Mouse (Mus musculus) CH12F3 (cell line): ENCODE results near the gene Mn1.

ENCODE experiments used
- in situ Hi-C: fragments of 300-500 bp; cut with MboI; formaldehyde crosslinking; loops from 2 replicates; pipeline ENCODE4 v1.14.3; 2020; ENCODE audit warnings: low sequenced_read_pairs

Mn1 gene

DNA sequence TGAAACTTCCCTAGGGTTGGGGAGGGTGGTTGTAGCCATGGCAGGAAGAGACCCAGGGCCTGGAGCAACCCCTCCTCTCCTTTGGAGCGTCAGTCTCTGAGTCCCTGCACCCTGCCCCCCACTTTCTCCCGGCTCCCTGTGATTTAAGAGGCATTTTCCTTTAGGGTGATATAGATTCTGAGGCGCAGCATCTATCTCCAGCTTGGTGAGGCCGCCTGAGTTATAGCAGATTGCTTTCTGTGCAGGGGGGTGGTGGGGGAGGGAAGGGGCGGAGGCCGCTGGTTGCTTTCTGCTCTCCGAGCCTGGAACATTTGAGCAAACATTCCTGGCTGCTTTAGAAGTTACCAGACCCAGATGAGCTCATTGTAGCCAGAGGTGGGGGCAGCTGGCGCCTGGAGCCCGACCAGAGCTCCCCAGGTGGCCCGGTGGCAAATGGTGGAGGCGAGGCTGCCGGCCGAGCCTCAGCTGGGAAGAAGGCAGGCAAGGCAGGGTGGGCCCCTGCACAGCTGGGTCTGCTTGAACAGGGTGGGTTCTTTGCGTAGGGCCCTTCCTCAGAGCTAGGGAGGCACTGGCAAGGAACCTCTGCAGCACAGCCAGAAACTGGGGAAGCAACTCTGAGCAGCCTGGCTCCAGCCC is 8.6 kb upstream of the Mn1 start:
- in situ Hi-C loops = loop anchor here (25.0 kb wide), 2 partner anchors 279 to 754 kb away; no protein-coding TSS in a partner anchor

DNA sequence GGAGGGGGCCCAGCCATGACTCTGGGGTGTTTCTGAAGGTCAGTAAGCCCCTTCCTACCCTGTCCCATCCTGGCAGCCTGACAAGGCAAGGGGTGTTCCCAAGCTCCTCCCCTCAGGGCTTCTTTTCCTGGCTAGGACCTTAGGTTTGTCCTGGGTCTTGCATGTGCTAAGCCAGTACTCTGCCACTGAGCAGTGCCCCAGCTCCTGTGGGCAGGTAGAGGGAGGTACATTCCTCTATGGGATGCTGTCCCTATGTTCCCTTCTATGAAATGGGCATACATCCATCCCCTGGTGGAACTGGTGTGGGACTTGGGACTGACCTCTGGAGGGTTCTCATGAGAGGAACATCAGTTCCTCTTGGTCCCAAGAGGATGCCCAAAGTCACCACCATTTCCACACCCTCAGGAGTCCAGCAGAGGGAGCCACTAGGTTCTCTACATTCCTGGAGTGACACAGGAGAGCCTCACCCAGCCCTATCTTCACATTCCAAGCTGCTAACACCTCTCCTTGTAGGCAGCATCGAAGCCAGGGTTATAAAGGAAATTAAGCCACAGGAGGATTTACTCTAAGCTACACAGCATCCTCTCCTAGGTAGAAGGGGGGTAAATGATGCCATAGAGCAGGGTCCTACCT is 7.6 kb upstream of the Mn1 start:
- in situ Hi-C loops = loop anchor here (25.0 kb wide), 2 partner anchors 278 to 753 kb away; no protein-coding TSS in a partner anchor

DNA sequence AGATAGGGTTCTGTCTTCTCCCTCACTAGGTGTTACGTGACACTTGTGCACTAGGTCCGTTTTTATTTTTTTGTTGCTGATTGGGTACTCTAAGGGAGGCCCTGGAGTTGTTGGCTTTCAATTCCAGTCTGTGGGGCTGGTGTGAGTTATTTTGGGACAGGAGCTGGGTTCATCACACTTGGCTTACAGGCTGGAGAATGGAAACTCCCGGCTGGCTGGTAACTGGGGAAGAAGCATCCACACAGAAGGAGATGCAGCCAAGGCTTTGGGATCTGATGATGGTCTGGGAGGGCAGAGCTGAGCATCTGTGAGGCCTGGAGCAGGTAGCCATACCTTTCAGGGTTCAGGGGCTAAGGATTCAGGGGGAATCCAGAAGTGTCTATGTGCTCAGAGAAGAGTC is 6.5 kb upstream of the Mn1 start:
- in situ Hi-C loops = loop anchor here (25.0 kb wide), 2 partner anchors 277 to 752 kb away; no protein-coding TSS in a partner anchor

DNA sequence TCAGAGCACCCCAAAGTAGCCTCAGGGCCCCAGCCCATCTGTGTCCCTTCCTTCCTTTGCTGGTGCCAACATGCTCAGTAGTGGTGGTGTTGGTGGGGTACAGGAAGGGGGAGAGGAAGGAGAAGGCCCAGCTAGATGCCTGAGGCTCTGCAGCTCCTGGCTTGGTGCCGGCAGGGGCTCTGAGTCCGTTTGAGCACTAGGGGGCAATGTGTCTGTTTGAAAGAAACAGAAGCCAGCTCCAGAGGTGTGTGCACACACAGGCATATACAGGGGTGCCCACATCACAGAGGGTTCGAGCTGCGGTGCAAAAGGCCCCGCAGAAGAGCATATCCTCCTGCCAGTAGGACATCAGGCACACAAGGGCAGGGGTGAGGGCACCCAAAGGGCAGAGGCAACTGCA is 3.0 kb upstream of the Mn1 start:
- in situ Hi-C loops = loop anchor here (25.0 kb wide), 2 partner anchors 273 to 748 kb away; no protein-coding TSS in a partner anchor

DNA sequence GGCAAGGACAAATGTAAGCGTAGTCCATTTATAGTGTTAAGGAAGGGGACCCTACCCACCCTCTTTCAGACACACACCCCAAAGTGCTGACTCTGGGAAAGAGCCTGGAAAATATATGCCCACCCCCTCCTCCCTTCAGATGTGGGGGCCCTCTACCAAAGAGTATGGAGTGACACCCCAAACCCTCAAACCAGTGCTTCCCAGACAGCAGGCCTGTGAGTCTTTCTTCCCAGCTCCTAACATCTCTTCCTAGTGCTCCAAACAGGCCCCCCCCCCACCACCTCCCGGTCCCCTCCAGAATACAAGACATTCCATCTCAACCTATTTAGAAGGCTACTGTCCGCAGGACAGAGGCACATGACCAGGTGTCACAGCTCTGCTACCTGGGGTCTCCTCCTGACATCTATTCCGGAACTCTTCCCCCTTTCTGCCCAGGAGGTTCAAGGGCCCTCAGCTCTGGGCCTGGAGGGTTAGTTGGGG is 2.4 kb upstream of the Mn1 start:
- in situ Hi-C loops = loop anchor here (25.0 kb wide), 2 partner anchors 272 to 747 kb away; no protein-coding TSS in a partner anchor

DNA sequence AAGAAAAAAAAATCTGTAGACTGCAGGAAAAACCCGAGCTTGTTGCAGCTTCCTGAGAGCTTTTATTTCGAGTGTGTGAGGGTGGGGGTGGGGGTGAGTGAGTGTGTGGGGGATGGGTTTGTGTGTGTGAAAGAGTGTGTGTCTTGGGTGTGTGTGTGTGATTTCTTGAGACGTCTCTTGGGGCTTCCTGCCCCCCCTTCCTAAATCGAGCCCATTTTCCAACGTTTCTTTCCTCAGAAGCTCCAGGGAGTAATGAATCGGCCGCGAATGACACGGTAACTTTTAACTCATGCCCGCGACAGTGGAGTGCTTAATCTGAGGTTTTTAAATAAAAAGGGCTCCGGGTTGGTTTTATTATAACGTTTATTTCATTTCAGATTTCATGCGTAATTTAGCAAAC is 1.6 kb upstream of the Mn1 start:
- in situ Hi-C loops = loop anchor here (25.0 kb wide), 2 partner anchors 272 to 747 kb away; no protein-coding TSS in a partner anchor

DNA sequence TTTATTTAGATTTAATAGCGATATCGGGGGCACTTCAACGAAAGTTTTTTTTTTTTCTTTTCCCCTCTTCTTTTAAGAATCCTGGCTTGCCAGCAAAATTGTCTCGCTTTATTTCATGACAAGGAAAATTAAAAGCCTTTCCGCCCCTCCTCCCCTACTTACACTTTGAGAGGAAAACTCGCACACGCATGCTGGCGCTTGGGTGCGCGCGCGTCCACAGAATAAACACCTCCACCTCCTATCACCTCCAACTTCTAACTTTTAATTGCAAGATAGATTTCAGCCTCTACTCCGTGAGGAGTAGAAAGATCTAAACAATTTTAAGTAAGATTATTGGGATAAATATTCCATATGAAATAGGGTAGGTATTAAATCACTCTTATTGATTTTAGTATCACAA is 1.1 kb upstream of the Mn1 start:
- in situ Hi-C loops = loop anchor here (25.0 kb wide), 2 partner anchors 271 to 746 kb away; no protein-coding TSS in a partner anchor

DNA sequence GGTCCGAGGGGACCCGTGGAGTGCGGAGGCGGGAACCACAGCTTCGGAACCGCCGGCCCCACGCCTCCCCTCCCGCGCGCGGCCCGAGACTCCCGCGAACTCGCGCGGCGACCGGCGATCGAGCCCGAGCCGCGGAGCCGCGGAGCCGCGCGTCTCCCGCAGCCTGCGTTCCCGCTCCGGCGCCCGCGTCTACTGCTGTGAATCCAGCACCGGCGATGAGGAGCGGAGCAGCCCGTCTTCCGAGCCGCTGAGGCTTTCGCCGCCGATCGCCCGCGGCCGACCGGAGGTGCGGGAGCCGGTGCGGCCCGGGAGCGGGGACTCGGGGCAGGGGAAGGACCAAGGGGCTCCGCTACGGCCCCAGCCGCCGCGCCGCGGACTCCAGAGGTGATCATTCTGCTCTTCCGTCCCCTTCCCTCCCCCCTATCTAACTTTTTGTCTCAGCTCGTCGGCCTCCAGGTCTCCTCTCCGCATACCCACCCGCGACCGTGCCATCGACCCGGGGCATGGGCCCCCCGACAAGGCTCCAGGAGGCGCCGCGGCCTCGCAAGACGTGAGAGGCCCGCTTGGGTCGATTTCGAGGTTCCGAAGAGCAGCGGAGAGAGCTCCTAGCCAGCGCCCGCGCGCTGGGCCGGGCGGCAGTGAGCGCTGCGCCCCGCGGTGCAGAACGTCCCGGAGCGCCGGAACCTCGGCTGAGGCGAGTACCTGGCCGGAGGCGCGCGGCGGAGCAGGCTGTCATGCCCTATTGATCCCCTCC is 393 bp downstream of the Mn1 start:
- in situ Hi-C loops = loop anchor here (25.0 kb wide), 2 partner anchors 270 to 745 kb away; no protein-coding TSS in a partner anchor

DNA sequence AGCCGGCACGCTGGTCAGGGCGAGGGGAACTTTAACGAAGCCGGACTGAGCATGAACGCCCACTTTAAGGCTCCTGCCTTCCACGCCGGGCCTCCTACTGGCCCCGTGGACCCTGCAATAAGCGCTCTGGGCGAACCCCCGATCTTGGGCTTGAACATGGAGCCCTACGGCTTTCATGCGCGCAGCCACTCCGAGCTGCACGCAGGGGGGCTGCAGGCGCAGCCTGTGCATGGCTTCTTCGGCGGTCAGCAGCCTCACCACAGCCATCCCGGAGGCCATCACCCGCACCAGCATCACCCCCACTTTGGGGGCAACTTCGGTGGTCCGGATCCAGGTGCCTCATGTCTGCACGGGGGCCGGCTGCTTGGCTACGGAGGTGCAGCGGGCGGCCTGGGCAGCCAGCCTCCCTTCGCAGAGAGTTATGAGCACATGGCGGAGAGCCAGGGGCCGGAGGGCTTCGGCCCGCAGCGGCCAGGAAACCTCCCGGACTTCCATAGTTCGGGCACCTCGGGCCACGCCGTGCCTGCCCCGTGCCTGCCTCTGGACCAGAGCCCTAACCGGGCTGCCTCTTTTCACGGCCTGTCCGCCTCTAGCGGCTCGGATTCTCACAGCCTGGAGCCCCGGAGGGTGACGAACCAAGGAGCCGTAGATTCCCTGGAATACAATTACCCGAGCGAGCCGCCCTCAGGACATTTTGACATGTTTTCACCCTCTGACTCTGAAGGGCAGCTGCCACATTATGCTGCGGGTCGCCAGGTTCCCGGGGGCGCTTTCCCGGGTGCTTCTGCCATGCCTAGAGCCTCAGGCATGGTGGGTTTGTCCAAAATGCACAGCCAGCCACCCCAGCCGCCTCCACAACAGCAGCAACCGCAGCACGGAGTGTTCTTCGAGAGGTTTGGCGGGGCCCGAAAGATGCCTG is 1.3 kb downstream of the Mn1 start:
- in situ Hi-C loops = loop anchor here (25.0 kb wide), 2 partner anchors 269 to 744 kb away; no protein-coding TSS in a partner anchor

DNA sequence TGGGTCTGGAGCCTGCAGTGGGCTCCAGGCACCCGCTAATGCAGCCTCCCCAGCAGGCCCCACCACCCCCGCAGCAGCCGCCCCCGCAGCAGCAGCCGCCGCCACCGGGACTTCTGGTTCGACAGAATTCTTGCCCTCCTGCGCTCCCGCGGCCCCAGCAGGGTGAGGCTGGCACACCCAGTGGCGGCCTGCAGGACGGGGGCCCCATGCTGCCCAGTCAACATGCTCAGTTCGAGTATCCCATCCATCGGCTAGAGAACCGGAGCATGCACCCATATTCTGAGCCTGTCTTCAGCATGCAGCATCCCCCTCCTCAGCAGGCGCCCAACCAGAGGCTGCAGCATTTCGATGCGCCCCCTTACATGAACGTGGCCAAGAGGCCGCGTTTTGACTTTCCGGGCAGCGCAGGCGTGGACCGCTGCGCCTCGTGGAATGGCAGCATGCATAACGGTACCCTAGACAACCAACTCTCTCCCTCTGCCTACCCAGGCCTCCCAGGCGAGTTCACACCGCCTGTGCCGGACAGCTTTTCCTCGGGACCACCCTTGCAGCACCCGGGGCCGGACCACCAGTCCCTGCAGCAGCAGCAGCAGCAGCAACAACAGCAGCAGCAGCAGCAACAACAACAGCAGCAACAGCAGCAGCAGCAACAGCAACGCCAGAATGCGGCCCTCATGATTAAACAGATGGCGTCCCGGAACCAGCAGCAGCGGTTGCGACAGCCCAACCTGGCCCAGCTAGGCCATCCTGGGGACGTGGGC is 2.1 kb downstream of the Mn1 start:
- in situ Hi-C loops = loop anchor here (25.0 kb wide), 2 partner anchors 268 to 743 kb away; no protein-coding TSS in a partner anchor

DNA sequence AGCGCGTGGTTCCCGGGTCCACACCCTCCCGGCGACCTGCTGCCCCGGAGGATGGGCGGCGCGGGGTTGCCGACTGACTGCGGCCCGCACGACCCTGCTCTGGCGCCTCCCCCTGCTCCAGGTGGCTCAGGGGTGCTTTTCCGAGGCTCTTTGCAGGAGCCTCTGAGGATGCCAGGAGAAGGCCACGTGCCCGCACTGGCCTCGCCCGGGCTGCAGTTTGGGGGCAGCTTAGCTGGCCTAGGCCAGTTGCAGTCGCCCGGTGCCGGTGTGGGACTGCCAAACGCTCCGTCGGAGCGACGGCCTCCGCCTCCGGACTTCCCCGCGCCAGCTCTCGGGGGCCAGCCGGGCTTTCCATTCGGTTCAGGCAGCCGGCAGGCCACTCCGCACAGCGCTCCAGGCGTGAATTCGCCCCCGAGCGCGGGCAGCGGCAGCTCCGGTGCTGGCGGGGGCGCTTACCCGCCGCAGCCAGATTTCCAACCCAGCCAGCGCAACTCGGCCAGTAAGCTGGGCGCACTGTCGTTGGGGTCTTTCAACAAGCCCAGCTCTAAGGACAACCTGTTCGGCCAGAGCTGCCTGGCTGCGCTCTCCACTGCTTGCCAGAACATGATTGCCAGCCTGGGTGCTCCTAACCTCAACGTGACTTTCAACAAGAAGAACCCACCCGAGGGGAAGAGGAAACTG is 3.0 kb downstream of the Mn1 start:
- in situ Hi-C loops = loop anchor here (25.0 kb wide), 2 partner anchors 267 to 742 kb away; no protein-coding TSS in a partner anchor

DNA sequence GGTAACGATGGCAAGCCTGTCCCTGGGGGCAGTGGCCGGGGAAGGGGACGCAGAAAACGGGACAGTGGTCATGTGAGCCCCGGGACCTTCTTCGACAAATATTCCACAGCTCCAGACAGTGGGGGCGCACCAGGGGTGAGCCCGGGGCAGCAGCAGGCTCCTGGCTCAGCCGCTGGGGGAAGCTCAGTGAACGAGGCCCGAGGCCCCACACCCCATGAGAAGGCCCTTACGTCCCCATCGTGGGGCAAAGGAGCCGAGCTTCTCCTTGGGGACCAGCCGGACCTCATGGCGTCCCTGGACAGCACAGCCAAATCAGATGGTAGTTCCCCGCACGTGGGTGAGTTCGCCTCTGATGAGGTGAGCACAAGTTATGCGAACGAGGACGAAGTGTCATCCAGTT is 3.7 kb downstream of the Mn1 start:
- in situ Hi-C loops = loop anchor here (25.0 kb wide), 2 partner anchors 266 to 741 kb away; no protein-coding TSS in a partner anchor

DNA sequence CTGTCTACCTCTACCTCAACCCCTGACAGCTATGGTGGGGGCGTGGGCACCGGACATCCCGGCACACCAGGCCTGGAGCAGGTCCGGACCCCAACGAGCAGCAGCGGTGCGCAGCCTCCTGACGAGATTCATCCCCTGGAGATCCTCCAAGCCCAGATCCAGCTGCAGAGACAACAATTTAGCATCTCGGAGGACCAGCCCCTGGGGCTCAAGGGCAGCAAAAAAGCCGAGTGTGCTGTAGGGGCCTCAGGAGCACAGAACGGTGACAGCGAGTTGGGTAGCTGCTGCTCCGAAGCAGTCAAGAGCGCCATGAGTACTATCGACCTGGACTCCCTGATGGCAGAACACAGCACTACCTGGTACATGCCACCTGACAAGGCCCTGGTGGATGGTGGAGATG is 4.3 kb downstream of the Mn1 start:
- in situ Hi-C loops = loop anchor here (25.0 kb wide), 2 partner anchors 266 to 741 kb away; no protein-coding TSS in a partner anchor

DNA sequence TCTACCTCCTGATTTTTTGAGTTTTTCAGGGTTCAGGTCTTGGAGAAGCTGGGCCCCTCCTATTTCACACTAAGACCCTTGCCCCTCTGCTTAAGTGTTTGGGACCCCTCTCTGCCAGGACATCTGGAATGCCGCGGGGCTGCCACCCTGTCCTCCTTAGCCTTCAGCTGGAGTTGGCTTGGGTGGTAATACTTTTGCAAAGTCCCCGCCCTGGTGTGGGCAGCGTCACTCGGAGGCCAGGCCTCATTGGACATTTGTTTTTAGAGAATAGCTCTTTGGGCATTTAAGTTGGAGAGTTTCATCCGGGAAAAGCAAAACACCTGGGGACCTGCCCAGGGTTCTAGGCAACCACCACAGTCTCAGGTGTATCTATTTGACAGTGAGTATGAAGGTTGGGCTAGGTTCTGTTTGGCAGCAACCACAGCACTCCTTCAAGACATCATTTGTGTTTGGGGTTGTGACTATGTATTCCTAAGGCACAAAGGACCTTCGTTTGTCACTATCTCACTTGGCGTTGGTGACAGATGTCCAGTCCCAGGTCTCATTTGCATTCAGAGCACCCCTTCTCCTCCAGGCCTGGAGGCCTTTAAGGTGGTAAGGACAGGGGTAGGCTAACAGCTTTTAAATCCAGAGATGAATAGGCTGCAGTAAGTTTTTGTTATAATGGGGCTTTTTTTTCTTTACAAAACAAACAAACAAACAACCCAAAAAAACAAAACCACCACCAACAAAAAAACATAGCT is 5.1 kb downstream of the Mn1 start:
- in situ Hi-C loops = loop anchor here (25.0 kb wide), 2 partner anchors 265 to 740 kb away; no protein-coding TSS in a partner anchor

DNA sequence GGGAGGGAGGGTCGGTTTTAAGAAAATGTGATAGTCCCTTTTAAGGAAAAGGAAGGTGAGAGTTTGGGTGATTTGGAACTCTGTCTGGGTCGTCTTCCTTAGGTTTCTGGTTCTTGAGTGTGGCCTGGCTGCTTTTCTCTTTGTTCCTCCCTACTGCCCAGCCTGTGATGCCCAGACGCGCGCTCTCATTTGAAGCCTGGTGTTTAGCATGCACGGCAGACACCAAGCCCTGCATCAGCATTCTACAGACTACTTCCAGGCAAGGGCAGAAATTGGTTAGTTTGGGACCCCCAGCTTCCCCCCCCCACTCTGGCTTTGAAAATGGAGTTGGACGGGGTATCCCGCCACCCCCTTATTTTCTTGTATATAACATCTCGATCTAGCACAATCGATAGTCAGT is 5.8 kb downstream of the Mn1 start:
- in situ Hi-C loops = loop anchor here (25.0 kb wide), 2 partner anchors 264 to 739 kb away; no protein-coding TSS in a partner anchor

DNA sequence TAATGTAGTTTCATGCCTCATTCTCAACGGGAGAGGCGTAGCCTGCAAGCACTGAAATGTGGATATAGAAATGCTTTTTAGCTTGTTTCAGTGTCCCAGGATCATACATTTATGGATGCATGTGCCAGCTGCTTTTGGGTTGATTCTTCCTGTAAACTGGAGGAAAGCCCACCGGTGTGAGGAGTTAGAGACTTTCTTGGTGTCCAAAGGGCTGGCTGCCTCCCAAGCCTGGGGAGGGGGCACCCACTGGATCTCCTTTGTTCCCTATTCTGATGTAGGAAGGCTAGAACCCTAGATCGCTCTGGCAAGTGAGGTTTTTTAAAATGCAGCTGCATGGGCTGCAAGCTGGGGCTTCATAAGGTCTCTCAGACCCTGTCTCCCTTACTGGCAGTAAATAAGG is 6.5 kb downstream of the Mn1 start:
- in situ Hi-C loops = loop anchor here (25.0 kb wide), 2 partner anchors 264 to 739 kb away; no protein-coding TSS in a partner anchor

DNA sequence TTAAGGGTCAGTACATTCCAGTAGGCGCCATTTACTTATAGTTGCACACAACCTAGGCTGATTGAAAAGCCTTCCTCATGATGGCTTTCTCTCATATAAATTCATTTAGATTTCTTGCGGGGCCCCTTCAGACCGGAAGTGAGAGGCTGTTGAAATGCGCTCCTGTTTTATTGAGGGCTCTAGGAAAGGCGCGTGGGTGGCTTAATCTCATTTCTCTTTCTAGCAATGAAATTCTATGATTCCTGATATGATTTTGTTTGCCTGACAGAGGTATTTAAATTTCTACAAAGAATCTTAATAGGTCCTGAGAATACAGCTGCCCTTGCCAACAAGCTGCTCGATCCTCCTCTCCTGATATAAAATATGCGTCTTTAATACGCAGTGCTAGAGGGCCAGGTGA is 8.7 kb downstream of the Mn1 start:
- in situ Hi-C loops = no loop called here

DNA sequence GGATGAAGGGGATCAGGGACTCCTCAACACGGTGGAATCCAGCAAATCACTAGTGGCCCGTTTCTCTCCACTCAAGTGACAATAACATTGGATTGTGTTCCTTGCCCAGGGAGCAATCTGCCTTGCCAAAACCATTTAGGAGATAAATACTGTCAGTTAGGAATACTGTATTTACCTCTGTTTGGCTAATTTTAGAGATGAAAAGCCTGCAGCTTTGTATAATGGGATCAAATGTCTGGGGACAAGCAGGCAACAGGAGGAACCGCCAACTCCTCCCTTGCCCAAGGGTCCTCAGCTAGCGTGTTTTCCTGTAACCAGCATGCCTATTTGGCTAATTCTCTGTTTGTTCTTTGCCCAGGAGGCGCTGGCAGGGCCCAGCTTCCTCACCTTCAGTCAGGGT is 9.1 kb downstream of the Mn1 start:
- in situ Hi-C loops = no loop called here
